Mouse (Mus musculus) myocyte (in vitro differentiated cells): ENCODE measurements around the gene Exoc5.

Experiments used
- E2F4 ChIP-seq: IDR thresholded peaks from one replicate; pipeline ENCODE4 v1.6.1; 2011; ENCODE audit warnings: mild to moderate bottlenecking, control low read depth, moderate library complexity; ENCODE audit not compliant: insufficient read depth
- MYOD1 ChIP-seq, 3 experiments: IDR thresholded peaks; one replicate each; pipeline ENCODE4 v1.6.1; 2011; ENCODE audit warnings: control low read depth in 2 of 3, low read depth in 2 of 3, mild to moderate bottlenecking in 2 of 3, moderate library complexity in 1 of 3; ENCODE audit not compliant: insufficient read length in 2 of 3, control insufficient read depth in 1 of 3
- POLR2A ChIP-seq: IDR thresholded peaks from one replicate; pipeline ENCODE4 v1.6.1; 2011; ENCODE audit warnings: low read depth, mild to moderate bottlenecking, control low read depth, moderate library complexity; ENCODE audit not compliant: insufficient read length
- POLR2AphosphoS2 ChIP-seq: IDR thresholded peaks from one replicate; pipeline ENCODE4 v1.6.1; 2011; ENCODE audit warnings: low read depth, control low read depth; ENCODE audit not compliant: insufficient read length
- SRF ChIP-seq: IDR thresholded peaks from one replicate; pipeline ENCODE4 v1.6.1; 2011; ENCODE audit warnings: low read depth; ENCODE audit not compliant: control insufficient read depth, insufficient read length
- TCF12 ChIP-seq: IDR thresholded peaks from one replicate; pipeline ENCODE4 v1.6.1; 2011; ENCODE audit warnings: mild to moderate bottlenecking, control low read depth; ENCODE audit not compliant: poor library complexity, insufficient read depth, severe bottlenecking
- USF1 ChIP-seq: IDR thresholded peaks from one replicate; pipeline ENCODE4 v1.6.1; 2011; ENCODE audit warnings: low read depth, mild to moderate bottlenecking, control low read depth, moderate library complexity

GRCm38 (mm10) chr14:49086522-49086921 is 20.1 kb upstream of the Exoc5 start:
- TF ChIP-seq POLR2A (no peak), E2F4 (no peak), POLR2AphosphoS2 (no peak), USF1 (no peak), MYOD1 (IDR thresholded peaks at IDR 0.05; ENCODE audit: control insufficient read depth in 1 of 3, insufficient read length in 2 of 3, low read depth in 2 of 3) (no peak), TCF12 (no peak), SRF (no peak)
